Mouse (Mus musculus) brain, embryonic 14.5 days (tissue): ENCODE measurements around the gene Cep295.

Experiments used
- CTCF ChIP-seq: fragments of 200-500 bp; IDR thresholded peaks from 2 replicates; pipeline ENCODE4 v1.5.1; 2012; ENCODE audit warnings: inconsistent platforms, mild to moderate bottlenecking, moderate library complexity, borderline replicate concordance; ENCODE audit not compliant: insufficient read depth, insufficient read length; ENCODE audit errors: extremely low read depth
- POLR2A ChIP-seq: fragments of 200-500 bp; IDR thresholded peaks from 2 replicates; pipeline ENCODE4 v1.6.1; 2012; ENCODE audit warnings: mild to moderate bottlenecking, inconsistent platforms, borderline replicate concordance; ENCODE audit not compliant: poor library complexity, insufficient read depth, insufficient read length, severe bottlenecking; ENCODE audit errors: extremely low read depth

GRCm38 (mm10) chr9:15366260-15366659 is 8.7 kb upstream of the Cep295 start:
- TF ChIP-seq POLR2A (no peak), CTCF (no peak)
